Mouse (Mus musculus): ENCODE data around the gene Nos2.
A peak's percentile ranks its signal among the peaks of the same experiment; 100 is the strongest.

DNA sequence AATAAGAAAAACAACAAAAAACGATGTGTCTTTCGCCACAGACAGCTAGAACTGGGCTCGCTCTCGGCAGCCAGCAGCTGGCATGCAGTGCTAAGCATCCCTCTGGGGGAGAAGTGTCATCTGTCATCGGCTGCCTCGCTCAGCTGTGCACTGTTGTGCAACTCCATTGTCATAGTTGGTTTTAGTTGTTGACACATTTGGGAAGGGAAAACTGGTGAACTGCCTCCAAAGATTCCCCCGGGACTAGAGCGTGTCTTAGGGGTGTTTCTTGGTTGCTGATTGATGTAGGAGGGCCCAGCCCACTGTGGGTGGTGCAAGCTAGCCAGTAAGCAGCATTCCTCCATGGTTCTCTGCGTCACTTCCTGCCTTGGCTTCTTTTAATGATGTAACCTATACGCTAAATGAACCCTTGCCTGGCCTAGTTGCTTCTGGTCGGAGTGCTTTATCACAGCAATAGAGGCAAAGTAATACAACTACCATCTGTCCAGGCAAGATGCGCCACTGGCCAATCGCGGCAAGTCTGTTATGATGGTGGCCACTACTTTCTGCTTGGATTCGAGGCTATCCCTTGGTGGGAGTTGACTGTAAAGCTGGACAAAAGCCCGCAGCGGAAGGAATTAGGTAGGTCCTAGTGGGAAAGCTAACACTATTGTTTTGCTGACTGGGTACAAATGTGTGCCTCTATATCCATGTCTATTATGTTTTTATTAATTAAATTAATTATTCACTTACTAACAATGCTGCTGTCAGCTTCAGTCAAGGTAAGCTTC, 53.0 kb downstream of the Nos2 start:
- TF ChIP-seq CTCF (IDR thresholded peaks at IDR 0.05): no peak
- peak; percentile 61; the same call in 1 of the 2 replicates for TF ChIP-seq EP300 (IDR thresholded peaks at IDR 0.05)
